Mouse (Mus musculus) spleen, adult 2 months (tissue): Measurements from ENCODE around the gene Agpat1. TPM values are rescaled to one million over a fixed set of nuclear protein-coding genes. Genes with fewer than 3 reads are reported as not detected.
A peak's percentile ranks its signal among the peaks of the same experiment; 100 is the strongest.

Experiments
- DNase-seq, 2 experiments: peaks; one replicate each; pipeline versions ENCODE4 v3.0.0 to v3.0.0-alpha.2; 2012 to 2021; ENCODE audit warnings: low spot score in 2 of 2, low read depth in 1 of 2
- H3K27ac ChIP-seq: fragments of 200-500 bp; 2 replicates; pipeline ENCODE4 v1.5.1; 2012; ENCODE audit warnings: low read length, inconsistent platforms; ENCODE audit not compliant: insufficient read depth
- H3K27me3 ChIP-seq: fragments of 200-500 bp; 2 replicates; pipeline ENCODE4 v1.6.1; 2012; ENCODE audit warnings: mild to moderate bottlenecking, moderate library complexity, low read length, inconsistent platforms; ENCODE audit not compliant: control insufficient read depth, insufficient read depth
- H3K36me3 ChIP-seq: fragments of 200-500 bp; 2 replicates; pipeline ENCODE4 v1.6.1; 2012; ENCODE audit warnings: mild to moderate bottlenecking, low read length, inconsistent platforms; ENCODE audit not compliant: control insufficient read depth, insufficient read depth
- H3K4me1 ChIP-seq: fragments of 200-500 bp; 2 replicates; pipeline ENCODE4 v1.6.1; 2011; ENCODE audit warnings: inconsistent platforms; ENCODE audit not compliant: control insufficient read depth, insufficient read depth, insufficient read length
- H3K4me3 ChIP-seq: fragments of 200-500 bp; 2 replicates; pipeline ENCODE4 v1.5.1; 2011; ENCODE audit warnings: mild to moderate bottlenecking, inconsistent platforms; ENCODE audit not compliant: insufficient read depth, insufficient read length; ENCODE audit errors: extremely low read depth
- CTCF ChIP-seq: fragments of 200-500 bp; IDR thresholded peaks from 2 replicates; pipeline ENCODE4 v1.5.1; 2011; ENCODE audit warnings: mild to moderate bottlenecking, inconsistent platforms; ENCODE audit not compliant: insufficient read depth, insufficient read length, insufficient replicate concordance; ENCODE audit errors: extremely low read depth
- POLR2A ChIP-seq: fragments of 200-500 bp; IDR thresholded peaks from 2 replicates; pipeline ENCODE4 v1.6.1; 2011; ENCODE audit warnings: low read depth, low read length, inconsistent platforms
- WGBS: fragments of 180-500 bp; shearing (Covaris S2); methylation state at CpG from one replicate; pipeline ENCODE4 v1.1.7; 2018; 5-methylcytosine and 5-hydroxymethylcytosine counted together
- polyA plus RNA-seq: library from polyadenylated mRNA; depleted of rRNA; stranded (reverse); fragments of >200 nt; gene quantifications from 2 replicates; pipeline ENCODE4 v1.2.3, GENCODE M21; 2012

Gene Agpat1
- polyA plus RNA-seq, 1 experiment, result 156 TPM

GRCm38 (mm10) chr17:34592581-34593549 lies 11.2 kb upstream of the Agpat1 start:
- Histone ChIP-seq H3K27ac (peak overlapping the region; percentile 49; the same call in 1 of the 2 replicates), H3K27me3 (no peaks in the 10 kb centered on the region), H3K4me1 (peaks cover 11% of the 10 kb centered on the region; the same call in 1 of the 2 replicates), H3K4me3 (peak overlapping the region; percentile 82), H3K36me3 (peaks cover 28% of the 10 kb centered on the region)
- WGBS, result 7% methylated on average over 31 of the region's 32 CpGs
- no peak for TF ChIP-seq POLR2A
- no peak for TF ChIP-seq CTCF
- DNase-seq, result no peak

- no peak for TF ChIP-seq CTCF
- TF ChIP-seq POLR2A, result no peak
- no peak for DNase-seq
- peaks cover 28% of the 10 kb centered on the region for H3K36me3 ChIP-seq
- no peak overlapping the region for H3K27ac ChIP-seq
- H3K4me1 ChIP-seq, result peaks cover 5% of the 10 kb centered on the region; the same call in 1 of the 2 replicates
- no peaks in the 10 kb centered on the region for H3K27me3 ChIP-seq
- 73% methylated on average over 33 of the region's 34 CpGs for WGBS
- no peak overlapping the region for H3K4me3 ChIP-seq
Observed at GRCm38 (mm10) chr17:34593752-34594525, 10.1 kb upstream of the Agpat1 start.

GRCm38 (mm10) chr17:34596098-34596497 lies 8.0 kb upstream of the Agpat1 start:
- no peaks in the 10 kb centered on the region for H3K27me3 ChIP-seq
- WGBS, result 89% methylated on average over 8 of the region's 8 CpGs
- peaks cover 30% of the 10 kb centered on the region for H3K36me3 ChIP-seq
- DNase-seq, result no peak
- TF ChIP-seq POLR2A (no peak), CTCF (no peak)
- no peak overlapping the region for H3K27ac ChIP-seq
- no peak overlapping the region for H3K4me3 ChIP-seq
- peaks cover 5% of the 10 kb centered on the region; the same call in 1 of the 2 replicates for H3K4me1 ChIP-seq

- peak within 1 kb of the TSS; percentile 20; the same call in 1 of the 2 replicates for H3K27ac ChIP-seq
- 59% methylated on average over 6 of the region's 6 CpGs for WGBS
- TF ChIP-seq POLR2A (no peak), CTCF (no peak)
- peaks cover 31% of the 10 kb centered on the region for H3K36me3 ChIP-seq
- no peaks in the 10 kb centered on the region for H3K27me3 ChIP-seq
- peaks cover 8% of the 10 kb centered on the region; the same call in 1 of the 2 replicates for H3K4me1 ChIP-seq
- no peak for DNase-seq
- H3K4me3 ChIP-seq, result no peak within 1 kb of the TSS
Observed at GRCm38 (mm10) chr17:34597566-34598095, 6.4 kb upstream of the Agpat1 start, which contains the start of gene Ager. Gene Ager (plus strand): TSS chr17:34597862.

GRCm38 (mm10) chr17:34599891-34600290 lies 4.2 kb upstream of the Agpat1 start:
- no peak overlapping the region for H3K27ac ChIP-seq
- WGBS, result 86% methylated on average over 9 of the region's 9 CpGs
- TF ChIP-seq CTCF (no peak), POLR2A (no peak)
- peaks cover 21% of the 10 kb centered on the region for H3K36me3 ChIP-seq
- H3K4me1 ChIP-seq, result peaks cover 11% of the 10 kb centered on the region; the same call in 1 of the 2 replicates
- H3K4me3 ChIP-seq, result no peak overlapping the region
- no peak for DNase-seq
- H3K27me3 ChIP-seq, result no peaks in the 10 kb centered on the region

- TF ChIP-seq CTCF (no peak), POLR2A (no peak)
- no peaks in the 10 kb centered on the region for H3K27me3 ChIP-seq
Observed at GRCm38 (mm10) chr17:34601796-34602195, 2.3 kb upstream of the Agpat1 start.

More at GRCm38 (mm10) chr17:34601796-34602195, 2.3 kb upstream of the Agpat1 start:
- 90% methylated on average over 12 of the region's 12 CpGs for WGBS
- Histone ChIP-seq H3K36me3 (peaks cover 7% of the 10 kb centered on the region), H3K4me1 (peaks cover 19% of the 10 kb centered on the region; the same call in 1 of the 2 replicates), H3K4me3 (no peak overlapping the region), H3K27ac (no peak overlapping the region)
- DNase-seq, result no peak
